Mouse (Mus musculus): ENCODE results near the gene Impg2.

The Impg2 gene

GRCm38 (mm10) chr16:56311291-56311690 is 107.2 kb downstream of the Impg2 start:
- TF ChIP-seq NANOG (IDR thresholded peaks at IDR 0.05; ENCODE audit: borderline replicate concordance, low read length) (no peak), POU5F1 (IDR thresholded peaks at IDR 0.05; ENCODE audit: borderline replicate concordance, low read length) (no peak), CTCF (conservative IDR thresholded peaks at IDR 0.05; ENCODE audit: low read length) (no peak)
- H3K27me3 ChIP-seq (ENCODE audit: insufficient read depth, low read length), result no peaks in the 10 kb centered on the region
- H3K4me1 ChIP-seq (replicated peaks; ENCODE audit: low read depth, low read length), result no peaks in the 10 kb centered on the region
- no peaks in the 10 kb centered on the region for H3K9me3 ChIP-seq (ENCODE audit: low read length)
- no peak overlapping the region for H3K4me3 ChIP-seq (replicated peaks; ENCODE audit: low read length)
- no peaks in the 10 kb centered on the region for H3K36me3 ChIP-seq (ENCODE audit: insufficient read depth, low read length)

All from E14TG2a.4 (cell line).